Mouse (Mus musculus): ENCODE results near the gene Bace1. TPM values are rescaled to one million over a fixed set of nuclear protein-coding genes. Genes with fewer than 3 reads are reported as not detected.
A peak's percentile ranks its signal among the peaks of the same experiment; 100 is the strongest.

Bace1 gene
- polyA plus RNA-seq, 1 experiment from 2014 or later, result 22.9 TPM

GRCm38 (mm10) chr9:45799402-45799801 lies 39.0 kb upstream of the Bace1 start:
- no peaks in the 10 kb centered on the region for H3K9me3 ChIP-seq (ENCODE audit: control insufficient read depth, low read length)
- peaks cover 5 to 11% of the 10 kb centered on the region in 2 experiments; a peak in 3 of 4 replicates for H3K4me1 ChIP-seq (ENCODE audit: control insufficient read depth in 2 of 2, insufficient read depth in 2 of 2, low read length in 2 of 2)
- peak overlapping the region; percentile 54 for H3K9ac ChIP-seq (ENCODE audit: low read length)
- peaks cover 18% of the 10 kb centered on the region for H3K36me3 ChIP-seq (ENCODE audit: control insufficient read depth, insufficient read depth, low read length)
- no peak for ATAC-seq (ENCODE audit: insufficient number of reproducible peaks, insufficient read depth, low FRiP score, low read depth)
- no peak overlapping the region for H3K4me2 ChIP-seq (ENCODE audit: low read length)
- no peak overlapping the region for H3K4me3 ChIP-seq (ENCODE audit: control insufficient read depth in 1 of 2, insufficient read depth in 1 of 2, low read depth in 1 of 2, low read length in 2 of 2)
- H3K27ac ChIP-seq (replicated peaks in 1 of 2; ENCODE audit: control insufficient read depth in 1 of 2, insufficient read depth in 1 of 2, low read depth in 2 of 2, low read length in 2 of 2), result no peak overlapping the region
- no peaks in the 10 kb centered on the region for H3K27me3 ChIP-seq (ENCODE audit: control insufficient read depth, insufficient read depth, low read length)
- WGBS, result 71% methylated on average over 8 of the region's 8 CpGs

DNA sequence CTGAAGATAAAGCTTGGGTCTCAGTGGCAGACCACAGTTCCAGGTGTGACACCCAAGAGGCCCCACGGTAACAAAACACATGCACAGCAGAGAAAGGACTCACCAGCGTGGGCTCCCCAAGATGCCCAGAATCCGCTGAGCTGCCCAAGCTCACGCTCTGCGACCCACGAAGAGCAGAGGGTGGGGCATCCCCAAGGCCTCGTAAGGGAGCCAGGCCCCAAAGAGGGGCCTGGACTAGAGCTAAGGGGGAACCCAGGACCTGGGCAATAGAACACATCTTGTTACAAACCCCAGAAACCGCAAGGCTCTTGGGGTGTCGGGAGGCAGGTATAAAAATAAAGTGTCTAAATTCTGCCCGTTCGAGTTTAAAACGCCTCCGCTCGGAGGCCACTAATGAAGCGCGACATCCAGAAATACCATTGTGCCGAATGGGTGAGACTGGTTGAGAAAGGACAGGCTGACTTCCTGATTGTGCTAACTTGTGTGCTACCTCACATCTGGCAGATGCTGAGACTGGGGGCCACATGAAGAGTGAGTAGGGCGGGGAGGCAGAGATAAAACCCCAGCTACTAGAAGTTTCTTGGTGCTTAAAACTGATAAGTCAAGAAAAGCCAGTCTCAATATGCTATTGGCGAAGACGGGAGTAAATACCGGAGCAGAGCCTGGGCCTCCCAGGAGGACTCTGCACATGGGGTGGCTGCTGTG lies 35.2 kb upstream of the Bace1 start:
- Histone ChIP-seq H3K27ac (replicated peaks in 1 of 2; ENCODE audit: control insufficient read depth in 1 of 2, insufficient read depth in 1 of 2, low read depth in 2 of 2, low read length in 2 of 2) (no peak overlapping the region), H3K9ac (ENCODE audit: low read length) (no peak overlapping the region), H3K4me2 (ENCODE audit: low read length) (no peak overlapping the region), H3K27me3 (ENCODE audit: control insufficient read depth, insufficient read depth, low read length) (no peaks in the 10 kb centered on the region), H3K4me3 (ENCODE audit: control insufficient read depth in 1 of 2, insufficient read depth in 1 of 2, low read depth in 1 of 2, low read length in 2 of 2) (no peak overlapping the region), H3K9me3 (ENCODE audit: control insufficient read depth, low read length) (no peaks in the 10 kb centered on the region), H3K4me1 (ENCODE audit: control insufficient read depth in 2 of 2, insufficient read depth in 2 of 2, low read length in 2 of 2) (peaks cover 2 to 10% of the 10 kb centered on the region in 2 experiments; a peak in 3 of 4 replicates), H3K36me3 (ENCODE audit: control insufficient read depth, insufficient read depth, low read length) (peaks cover 34% of the 10 kb centered on the region)
- ATAC-seq (ENCODE audit: insufficient number of reproducible peaks, insufficient read depth, low FRiP score, low read depth), result no peak
- WGBS, result 88% methylated on average over 21 of the region's 21 CpGs

DNA sequence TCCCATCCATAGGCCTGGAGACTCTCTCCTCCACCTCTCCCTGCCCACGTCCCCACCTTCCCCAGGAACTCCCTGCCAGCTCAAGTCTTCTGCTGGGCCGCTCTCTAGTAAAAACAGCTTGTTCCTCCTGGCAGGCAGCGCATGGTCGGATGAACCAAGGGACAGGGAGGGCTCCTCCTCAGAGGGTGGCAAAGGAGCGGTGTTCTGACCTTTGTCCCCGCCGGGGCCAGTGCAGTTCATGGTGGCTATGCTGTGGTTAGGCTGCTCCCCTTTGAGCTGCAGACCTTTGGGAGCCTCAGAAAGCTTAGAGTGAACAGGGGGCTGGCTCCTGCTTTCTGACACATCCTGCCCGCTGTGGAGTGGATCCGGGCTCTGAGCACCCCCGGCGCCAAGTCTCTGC lies 31.5 kb upstream of the Bace1 start:
- Histone ChIP-seq H3K27me3 (ENCODE audit: control insufficient read depth, insufficient read depth, low read length) (no peaks in the 10 kb centered on the region), H3K4me3 (ENCODE audit: control insufficient read depth in 1 of 2, insufficient read depth in 1 of 2, low read depth in 1 of 2, low read length in 2 of 2) (no peak overlapping the region), H3K9me3 (ENCODE audit: control insufficient read depth, low read length) (no peaks in the 10 kb centered on the region), H3K4me2 (ENCODE audit: low read length) (no peak overlapping the region), H3K9ac (ENCODE audit: low read length) (no peak overlapping the region), H3K4me1 (ENCODE audit: control insufficient read depth in 2 of 2, insufficient read depth in 2 of 2, low read length in 2 of 2) (peaks cover 0 to 2% of the 10 kb centered on the region in 2 experiments; a peak in 1 of 4 replicates), H3K36me3 (ENCODE audit: control insufficient read depth, insufficient read depth, low read length) (peaks cover 22% of the 10 kb centered on the region; the same call in 1 of the 2 replicates), H3K27ac (replicated peaks in 1 of 2; ENCODE audit: control insufficient read depth in 1 of 2, insufficient read depth in 1 of 2, low read depth in 2 of 2, low read length in 2 of 2) (no peak overlapping the region)
- ATAC-seq (ENCODE audit: insufficient number of reproducible peaks, insufficient read depth, low FRiP score, low read depth), result no peak
- WGBS, result 92% methylated on average over 11 of the region's 11 CpGs

GRCm38 (mm10) chr9:45807337-45807736 lies 31.0 kb upstream of the Bace1 start:
- Histone ChIP-seq H3K4me1 (ENCODE audit: control insufficient read depth in 2 of 2, insufficient read depth in 2 of 2, low read length in 2 of 2) (peaks cover 0 to 2% of the 10 kb centered on the region in 2 experiments; a peak in 1 of 4 replicates), H3K27me3 (ENCODE audit: control insufficient read depth, insufficient read depth, low read length) (no peaks in the 10 kb centered on the region)
- WGBS, result 87% methylated on average over 11 of the region's 11 CpGs

DNA sequence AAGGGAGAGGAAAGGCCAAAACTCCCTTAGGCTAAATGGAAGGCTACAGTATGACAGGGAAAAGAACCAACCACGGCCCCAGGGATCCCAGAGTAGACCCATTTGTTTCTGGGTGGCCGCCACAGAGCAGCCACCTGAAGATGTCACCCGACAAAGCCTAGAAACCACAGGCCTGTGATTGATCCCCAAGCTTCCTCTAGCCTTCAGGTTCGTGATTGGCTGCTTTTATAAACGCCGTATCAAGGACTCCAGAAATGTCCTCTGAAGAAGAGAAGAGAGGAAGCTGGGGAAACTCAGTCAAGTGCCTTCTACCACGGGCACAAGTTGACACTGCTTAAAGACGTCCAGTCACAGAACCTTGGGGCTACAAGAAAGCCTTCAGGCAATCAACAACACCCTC lies 30.6 kb upstream of the Bace1 start:
- peaks cover 20% of the 10 kb centered on the region; the same call in 1 of the 2 replicates for H3K36me3 ChIP-seq (ENCODE audit: control insufficient read depth, insufficient read depth, low read length)
- no peak overlapping the region for H3K9ac ChIP-seq (ENCODE audit: low read length)
- peaks cover 0 to 2% of the 10 kb centered on the region in 2 experiments; a peak in 1 of 4 replicates for H3K4me1 ChIP-seq (ENCODE audit: control insufficient read depth in 2 of 2, insufficient read depth in 2 of 2, low read length in 2 of 2)
- H3K4me2 ChIP-seq (ENCODE audit: low read length), result no peak overlapping the region
- H3K9me3 ChIP-seq (ENCODE audit: control insufficient read depth, low read length), result no peaks in the 10 kb centered on the region
- no peak for ATAC-seq (ENCODE audit: insufficient number of reproducible peaks, insufficient read depth, low FRiP score, low read depth)
- WGBS, result 86% methylated on average over 8 of the region's 8 CpGs
- H3K27ac ChIP-seq (replicated peaks in 1 of 2; ENCODE audit: control insufficient read depth in 1 of 2, insufficient read depth in 1 of 2, low read depth in 2 of 2, low read length in 2 of 2), result no peak overlapping the region
- no peaks in the 10 kb centered on the region for H3K27me3 ChIP-seq (ENCODE audit: control insufficient read depth, insufficient read depth, low read length)
- H3K4me3 ChIP-seq (ENCODE audit: control insufficient read depth in 1 of 2, insufficient read depth in 1 of 2, low read depth in 1 of 2, low read length in 2 of 2), result no peak overlapping the region

More at GRCm38 (mm10) chr9:45807337-45807736, 31.0 kb upstream of the Bace1 start:
- H3K9me3 ChIP-seq (ENCODE audit: control insufficient read depth, low read length), result no peaks in the 10 kb centered on the region
- no peak for ATAC-seq (ENCODE audit: insufficient number of reproducible peaks, insufficient read depth, low FRiP score, low read depth)
- no peak overlapping the region for H3K4me2 ChIP-seq (ENCODE audit: low read length)
- no peak overlapping the region for H3K27ac ChIP-seq (replicated peaks in 1 of 2; ENCODE audit: control insufficient read depth in 1 of 2, insufficient read depth in 1 of 2, low read depth in 2 of 2, low read length in 2 of 2)
- H3K9ac ChIP-seq (ENCODE audit: low read length), result no peak overlapping the region
- H3K36me3 ChIP-seq (ENCODE audit: control insufficient read depth, insufficient read depth, low read length), result peaks cover 19% of the 10 kb centered on the region; the same call in 1 of the 2 replicates
- H3K4me3 ChIP-seq (ENCODE audit: control insufficient read depth in 1 of 2, insufficient read depth in 1 of 2, low read depth in 1 of 2, low read length in 2 of 2), result no peak overlapping the region

DNA sequence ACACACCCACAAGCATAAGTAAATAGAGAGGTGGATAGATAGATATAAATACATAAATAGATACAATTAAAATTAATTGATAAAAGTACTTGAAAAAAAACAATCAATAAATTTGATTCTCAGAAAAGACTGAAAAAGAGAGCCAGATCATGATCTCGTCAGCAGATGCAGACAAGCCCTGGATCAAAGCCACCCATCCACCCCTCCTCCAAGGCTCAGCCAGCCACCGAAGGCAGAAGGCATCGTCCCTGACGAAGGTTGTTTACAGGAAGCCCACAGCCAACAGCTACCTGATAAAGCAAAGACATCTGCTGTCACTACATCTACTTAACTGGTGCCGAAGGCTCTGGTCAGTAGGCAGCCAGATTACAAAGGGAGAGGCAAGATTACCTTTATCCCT lies 26.4 kb upstream of the Bace1 start:
- Histone ChIP-seq H3K36me3 (ENCODE audit: control insufficient read depth, insufficient read depth, low read length) (peaks cover 19% of the 10 kb centered on the region; the same call in 1 of the 2 replicates), H3K4me3 (ENCODE audit: control insufficient read depth in 1 of 2, insufficient read depth in 1 of 2, low read depth in 1 of 2, low read length in 2 of 2) (no peak overlapping the region), H3K27ac (replicated peaks in 1 of 2; ENCODE audit: control insufficient read depth in 1 of 2, insufficient read depth in 1 of 2, low read depth in 2 of 2, low read length in 2 of 2) (no peak overlapping the region), H3K27me3 (ENCODE audit: control insufficient read depth, insufficient read depth, low read length) (no peaks in the 10 kb centered on the region), H3K4me1 (ENCODE audit: control insufficient read depth in 2 of 2, insufficient read depth in 2 of 2, low read length in 2 of 2) (peaks cover 0 to 4% of the 10 kb centered on the region in 2 experiments; a peak in 1 of 4 replicates), H3K4me2 (ENCODE audit: low read length) (no peak overlapping the region), H3K9ac (ENCODE audit: low read length) (no peak overlapping the region), H3K9me3 (ENCODE audit: control insufficient read depth, low read length) (no peaks in the 10 kb centered on the region)
- WGBS, result 48% methylated on average over 5 of the region's 5 CpGs
- ATAC-seq (ENCODE audit: insufficient number of reproducible peaks, insufficient read depth, low FRiP score, low read depth), result no peak

- Histone ChIP-seq H3K4me1 (ENCODE audit: control insufficient read depth in 2 of 2, insufficient read depth in 2 of 2, low read length in 2 of 2) (peaks cover 8 to 9% of the 10 kb centered on the region in 2 experiments), H3K27me3 (ENCODE audit: control insufficient read depth, insufficient read depth, low read length) (no peaks in the 10 kb centered on the region), H3K27ac (replicated peaks in 1 of 2; ENCODE audit: control insufficient read depth in 1 of 2, insufficient read depth in 1 of 2, low read depth in 2 of 2, low read length in 2 of 2) (0 out of 4 replicates have a peak overlapping the region, but pooled peaks of 1 of the 2 experiments have one; percentile 25), H3K36me3 (ENCODE audit: control insufficient read depth, insufficient read depth, low read length) (peaks cover 24% of the 10 kb centered on the region; the same call in 1 of the 2 replicates), H3K4me3 (ENCODE audit: control insufficient read depth in 1 of 2, insufficient read depth in 1 of 2, low read depth in 1 of 2, low read length in 2 of 2) (no peak overlapping the region), H3K9me3 (ENCODE audit: control insufficient read depth, low read length) (0 out of 2 replicates have a peak, but pooled peaks cover 2% of the 10 kb centered on the region), H3K4me2 (ENCODE audit: low read length) (no peak overlapping the region), H3K9ac (ENCODE audit: low read length) (no peak overlapping the region)
- WGBS, result 70% methylated on average over 9 of the region's 9 CpGs
- ATAC-seq (ENCODE audit: insufficient number of reproducible peaks, insufficient read depth, low FRiP score, low read depth), result no peak
Measured at GRCm38 (mm10) chr9:45815113-45815512, 23.3 kb upstream of the Bace1 start.

Measured in heart, embryonic 14.5 days (tissue).